ENCODE assay signal across 8 mouse cellular contexts in the genomic region with DNA sequence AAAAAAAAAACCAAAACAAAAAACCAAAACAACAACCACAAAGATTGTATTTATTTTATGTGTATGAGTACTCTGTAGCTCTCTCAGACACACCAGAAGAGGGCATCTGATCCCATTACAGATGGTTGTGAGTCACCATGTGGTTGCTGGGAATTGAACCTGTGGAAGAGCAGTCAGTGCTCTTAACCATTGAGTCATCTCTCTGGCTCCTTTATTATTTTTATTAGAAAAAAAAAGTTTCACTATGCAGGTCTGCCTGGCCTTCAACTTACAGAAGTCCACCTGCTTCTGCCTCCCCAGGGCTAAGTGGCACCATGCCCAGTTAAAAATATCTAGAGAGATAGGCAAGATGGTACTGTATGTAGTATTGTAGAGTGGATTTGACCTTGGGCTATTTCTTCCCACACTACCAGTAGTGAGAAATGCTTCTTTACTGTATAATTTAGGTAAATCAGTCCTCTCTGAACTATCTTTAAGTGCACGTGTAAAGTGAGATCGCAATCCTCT. TPM values are rescaled to one million over a fixed set of nuclear protein-coding genes. Genes with fewer than 3 reads are reported as not detected.
DNase-seq lines count a peak whose midpoint lies in the region; ATAC-seq lines count a peak whose summit lies in the region.

No protein-coding gene starts in this region.

- H3K9me3 ChIP-seq in heart, embryonic 15.5 days (replicated peaks) = no peaks in the 10 kb centered on the region
- H3K9me3 ChIP-seq in hindbrain, embryonic 13.5 days = no peaks in the 10 kb centered on the region
- no peaks in the 10 kb centered on the region for H3K9me3 ChIP-seq in midbrain, embryonic 13.5 days

- 43% methylated on average over 2 of the region's 2 CpGs for WGBS in heart, embryonic 15.5 days
- WGBS in hindbrain, embryonic 13.5 days = 53% methylated on average over 2 of the region's 2 CpGs
- WGBS in midbrain, embryonic 13.5 days = 52% methylated on average over 2 of the region's 2 CpGs

- H3K9ac ChIP-seq in heart, embryonic 15.5 days = peak overlapping the region; percentile 84
- H3K9ac ChIP-seq in hindbrain, embryonic 13.5 days = peak overlapping the region; percentile 94
- H3K9ac ChIP-seq in midbrain, embryonic 13.5 days (replicated peaks) = peak overlapping the region; percentile 87; the same call in 1 of the 2 replicates

- peak overlapping the region; percentile 94 for H3K27ac ChIP-seq in heart, embryonic 15.5 days
- H3K27ac ChIP-seq in hindbrain, embryonic 13.5 days = peak overlapping the region; percentile 86
- peak overlapping the region; percentile 81 for H3K27ac ChIP-seq in midbrain, embryonic 13.5 days

- no peak for ATAC-seq in heart, embryonic 15.5 days (replicated peaks; ENCODE audit: insufficient number of reproducible peaks, insufficient read depth, low FRiP score, low read depth)
- ATAC-seq in hindbrain, embryonic 13.5 days (ENCODE audit: low FRiP score) = no peak
- no peak for ATAC-seq in midbrain, embryonic 13.5 days

- intact Hi-C loops in left cerebral cortex, postnatal 36 days (cut with DNase I) = no loop called here

- no peaks in the 10 kb centered on the region for H3K27me3 ChIP-seq in heart, embryonic 15.5 days
- H3K27me3 ChIP-seq in hindbrain, embryonic 13.5 days = no peaks in the 10 kb centered on the region
- H3K27me3 ChIP-seq in midbrain, embryonic 13.5 days = no peaks in the 10 kb centered on the region

- no peak for DNase-seq in heart, postnatal 4 days
- peak; percentile 42 for DNase-seq in MN1 (ENCODE audit: low spot score)
- no peak for DNase-seq in adrenal gland, postnatal 4 days (ENCODE audit: low spot score in 2 of 2)
- no peak for DNase-seq in left cerebral cortex, postnatal 36 days (ENCODE audit: low spot score in 2 of 2)
- DNase-seq in thymus, postnatal 14 days = no peak

- H3K36me3 ChIP-seq in heart, embryonic 15.5 days = peaks cover 8% of the 10 kb centered on the region; the same call in 1 of the 2 replicates
- H3K36me3 ChIP-seq in hindbrain, embryonic 13.5 days = peaks cover 21% of the 10 kb centered on the region
- H3K36me3 ChIP-seq in midbrain, embryonic 13.5 days = peaks cover 26% of the 10 kb centered on the region

- peaks cover 25% of the 10 kb centered on the region for H3K4me1 ChIP-seq in heart, embryonic 15.5 days (replicated peaks)
- peaks cover 31% of the 10 kb centered on the region for H3K4me1 ChIP-seq in hindbrain, embryonic 13.5 days (replicated peaks)
- H3K4me1 ChIP-seq in midbrain, embryonic 13.5 days (replicated peaks) = peaks cover 28% of the 10 kb centered on the region

- H3K4me2 ChIP-seq in heart, embryonic 15.5 days = peak overlapping the region; percentile 96
- peak overlapping the region; percentile 82 for H3K4me2 ChIP-seq in hindbrain, embryonic 13.5 days
- H3K4me2 ChIP-seq in midbrain, embryonic 13.5 days (replicated peaks) = peak overlapping the region; percentile 74

- H3K4me3 ChIP-seq in heart, embryonic 15.5 days = peak overlapping the region; percentile 70
- H3K4me3 ChIP-seq in hindbrain, embryonic 13.5 days = peak overlapping the region; percentile 78
- peak overlapping the region; percentile 74 for H3K4me3 ChIP-seq in midbrain, embryonic 13.5 days (replicated peaks)

RNA-seq across cellular contexts. Expression of gene Zfp771, which starts 0.7 kb away (rescaled TPM):
- 32.0 and 38.8 TPM in 2 replicates for polyA plus RNA-seq in heart, embryonic 15.5 days (2015; fragmentation: Nextera tagmentation; extraction: Ambion mirVana)
- total RNA-seq in heart, postnatal 4 days (2021) = 10 to 100 TPM; 11.6 to 14.2 TPM
- 54.4 and 57.4 TPM in 2 replicates for polyA plus RNA-seq in hindbrain, embryonic 13.5 days (2015; fragmentation: Nextera tagmentation; extraction: Ambion mirVana)
- polyA plus RNA-seq in midbrain, embryonic 13.5 days (2015; fragmentation: Nextera tagmentation; extraction: Ambion mirVana) = 50.5 and 59.7 TPM in 2 replicates
- 10 to 100 TPM; 36.3 to 39.2 TPM for total RNA-seq in adrenal gland, postnatal 4 days (2021)
- 10 to 100 TPM; 61.0 to 61.4 TPM for total RNA-seq in left cerebral cortex, postnatal 36 days (2021)

RNA-seq across cellular contexts. Expression of gene Sept1, which starts 10.5 kb away (rescaled TPM):
- 22.8 and 33.9 TPM in 2 replicates for polyA plus RNA-seq in heart, embryonic 15.5 days (2015; fragmentation: Nextera tagmentation; extraction: Ambion mirVana)
- total RNA-seq in heart, postnatal 4 days (2021) = 10 to 100 TPM; 11.2 to 12.1 TPM
- 21.8 and 23.1 TPM in 2 replicates for polyA plus RNA-seq in hindbrain, embryonic 13.5 days (2015; fragmentation: Nextera tagmentation; extraction: Ambion mirVana)
- polyA plus RNA-seq in midbrain, embryonic 13.5 days (2015; fragmentation: Nextera tagmentation; extraction: Ambion mirVana) = 27.1 and 28.3 TPM in 2 replicates
- total RNA-seq in adrenal gland, postnatal 4 days (2021) = 10 to 100 TPM; 12.6 to 14.5 TPM
- total RNA-seq in left cerebral cortex, postnatal 36 days (2021) = 1 to 10 TPM; 3.2 to 5.6 TPM

RNA-seq across cellular contexts. Expression of gene Zfp553, which starts 10.6 kb away (rescaled TPM):
- 17.8 and 23.7 TPM in 2 replicates for polyA plus RNA-seq in heart, embryonic 15.5 days (2015; fragmentation: Nextera tagmentation; extraction: Ambion mirVana)
- 10 to 100 TPM in 1 of 2 experiments, 1 to 10 TPM in 1; 9.2 to 10.8 TPM for total RNA-seq in heart, postnatal 4 days (2021)
- polyA plus RNA-seq in hindbrain, embryonic 13.5 days (2015; fragmentation: Nextera tagmentation; extraction: Ambion mirVana) = 58.8 and 61.9 TPM in 2 replicates
- polyA plus RNA-seq in midbrain, embryonic 13.5 days (2015; fragmentation: Nextera tagmentation; extraction: Ambion mirVana) = 69.3 and 75.4 TPM in 2 replicates
- total RNA-seq in adrenal gland, postnatal 4 days (2021) = 10 to 100 TPM; 18.3 to 19.3 TPM
- total RNA-seq in left cerebral cortex, postnatal 36 days (2021) = 10 to 100 TPM; 18.6 to 19.4 TPM

RNA-seq across cellular contexts. Expression of gene Dctpp1, which starts 17.1 kb away (rescaled TPM):
- polyA plus RNA-seq in heart, embryonic 15.5 days (2015; fragmentation: Nextera tagmentation; extraction: Ambion mirVana) = 134 and 135 TPM in 2 replicates
- 10 to 100 TPM; 62.0 to 64.5 TPM for total RNA-seq in heart, postnatal 4 days (2021)
- polyA plus RNA-seq in hindbrain, embryonic 13.5 days (2015; fragmentation: Nextera tagmentation; extraction: Ambion mirVana) = 121 and 124 TPM in 2 replicates
- polyA plus RNA-seq in midbrain, embryonic 13.5 days (2015; fragmentation: Nextera tagmentation; extraction: Ambion mirVana) = 142 and 143 TPM in 2 replicates
- 10 to 100 TPM; 63.5 to 68.3 TPM for total RNA-seq in adrenal gland, postnatal 4 days (2021)
- total RNA-seq in left cerebral cortex, postnatal 36 days (2021) = 10 to 100 TPM; 21.8 to 30.7 TPM

RNA-seq across cellular contexts. Expression of gene Sephs2, which starts 30.4 kb away (rescaled TPM):
- 51.9 and 54.8 TPM in 2 replicates for polyA plus RNA-seq in heart, embryonic 15.5 days (2015; fragmentation: Nextera tagmentation; extraction: Ambion mirVana)
- 10 to 100 TPM; 44.2 to 45.7 TPM for total RNA-seq in heart, postnatal 4 days (2021)
- polyA plus RNA-seq in hindbrain, embryonic 13.5 days (2015; fragmentation: Nextera tagmentation; extraction: Ambion mirVana) = 59.7 and 60.7 TPM in 2 replicates
- polyA plus RNA-seq in midbrain, embryonic 13.5 days (2015; fragmentation: Nextera tagmentation; extraction: Ambion mirVana) = 52.4 and 54.0 TPM in 2 replicates
- 100 to 1,000 TPM in 1 of 2 experiments, 10 to 100 TPM in 1; 92.8 to 115 TPM for total RNA-seq in adrenal gland, postnatal 4 days (2021)
- total RNA-seq in left cerebral cortex, postnatal 36 days (2021) = 10 to 100 TPM; 38.4 to 43.1 TPM
